Mouse (Mus musculus) neural tube, embryonic 14.5 days (tissue): ENCODE measurements around the gene Itgam. TPM values are rescaled to one million over a fixed set of nuclear protein-coding genes. Genes with fewer than 3 reads are reported as not detected.
"Not testable (repeated sequence)": the region's sequence is repeated elsewhere in the genome, so short reads cannot be mapped to it uniquely, and the experiment has no call there.

ENCODE experiments used
- ATAC-seq: fragments of 200-750 bp; cut with Nextera tagmentation; 2 replicates; pipeline ENCODE4 v1.8.0; 2017; ENCODE audit warnings: low read depth, mild to moderate bottlenecking, moderate TSS enrichment, moderate library complexity
- H3K27ac ChIP-seq: fragments of 300-500 bp; sonication (generic); 2 replicates; pipeline ENCODE4 v1.5.1; 2014; ENCODE audit warnings: low read depth, mild to moderate bottlenecking, control low read depth, low read length, moderate library complexity, mixed read lengths
- H3K27me3 ChIP-seq: fragments of 300-500 bp; sonication (generic); 2 replicates; pipeline ENCODE4 v1.6.1; 2014; ENCODE audit warnings: low read length; ENCODE audit not compliant: control insufficient read depth, insufficient read depth
- H3K36me3 ChIP-seq: fragments of 300-500 bp; sonication (generic); 2 replicates; pipeline ENCODE4 v1.6.1; 2014; ENCODE audit warnings: low read length, mixed read lengths; ENCODE audit not compliant: control insufficient read depth, insufficient read depth
- H3K4me1 ChIP-seq: fragments of 300-500 bp; sonication (generic); 2 replicates; pipeline ENCODE4 v1.6.1; 2014; ENCODE audit warnings: low read length; ENCODE audit not compliant: control insufficient read depth, insufficient read depth
- H3K4me2 ChIP-seq: fragments of 300-500 bp; sonication (generic); 2 replicates; pipeline ENCODE4 v1.6.1; 2014; ENCODE audit warnings: mild to moderate bottlenecking, low read depth, low read length, control low read depth
- H3K4me3 ChIP-seq: fragments of 300-500 bp; sonication (generic); 2 replicates; pipeline ENCODE4 v1.5.1; 2014; ENCODE audit warnings: low read depth, low read length, control low read depth, mixed read lengths
- H3K9ac ChIP-seq: fragments of 300-500 bp; sonication (generic); replicated peaks from 2 replicates; pipeline ENCODE4 v1.6.1; 2014; ENCODE audit warnings: low read depth, mild to moderate bottlenecking, control low read depth, low read length, mixed read lengths
- H3K9me3 ChIP-seq: fragments of 300-500 bp; sonication (generic); 2 replicates; pipeline ENCODE4 v1.6.1; 2016; ENCODE audit warnings: low read length; ENCODE audit not compliant: control insufficient read depth
- WGBS: fragments of 180-500 bp; shearing (Covaris S2); extraction: QIAGEN DNeasy Blood & Tissue Kit; methylation state at CpG from one replicate; pipeline ENCODE4 v1.1.7; 2014; 5-methylcytosine and 5-hydroxymethylcytosine counted together
- polyA plus RNA-seq: library from polyadenylated mRNA; unstranded; fragments of >200 nt; fragmentation: Nextera tagmentation; extraction: Ambion mirVana; gene quantifications from 2 replicates; pipeline ENCODE4 v1.2.1, GENCODE M21; 2014

The Itgam gene
- polyA plus RNA-seq, result 0.25 and 1.2 TPM in 2 replicates

GRCm38 (mm10) chr7:128062456-128062855, at the start of gene Itgam, which contains the start of gene Gm49368:
Gene Itgam, plus strand, starts transcription at chr7:128062640.
Gene Gm49368, plus strand, starts transcription at chr7:128062683.
- Histone ChIP-seq H3K4me3 (no peak within 1 kb of the TSS), H3K9ac (no peak within 1 kb of the TSS), H3K36me3 (no peaks in the 10 kb centered on the region), H3K9me3 (no peaks in the 10 kb centered on the region), H3K27ac (no peak within 1 kb of the TSS), H3K4me2 (no peak within 1 kb of the TSS), H3K4me1 (no peaks in the 10 kb centered on the region), H3K27me3 (no peaks in the 10 kb centered on the region)
- WGBS, result 92% methylated on average over 7 of the region's 7 CpGs
- ATAC-seq, result no peak

DNA sequence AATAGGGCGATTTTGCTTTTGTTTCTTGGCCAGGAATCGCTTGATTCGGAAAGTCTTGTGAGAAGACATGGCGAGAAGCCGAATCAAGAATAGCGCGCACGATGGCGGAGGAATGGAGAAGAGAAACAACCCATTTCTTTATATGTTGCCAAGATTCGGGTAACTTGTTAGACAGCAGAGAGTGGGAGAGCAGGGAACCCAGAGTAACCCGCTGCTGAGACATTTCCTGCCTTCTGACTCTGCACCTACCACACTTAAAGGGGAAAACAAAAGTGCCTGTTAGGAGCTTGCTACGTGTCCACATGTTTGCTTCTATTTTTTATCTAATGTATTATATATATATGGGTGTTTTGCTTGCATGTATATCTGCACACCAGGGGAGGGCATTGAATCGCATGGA, 49.3 kb upstream of the Itgam start:
- Histone ChIP-seq H3K4me1 (no peaks in the 10 kb centered on the region), H3K9me3 (no peaks in the 10 kb centered on the region), H3K4me3 (no peak overlapping the region), H3K9ac (no peak overlapping the region), H3K27me3 (no peaks in the 10 kb centered on the region), H3K36me3 (no peaks in the 10 kb centered on the region), H3K27ac (no peak overlapping the region), H3K4me2 (no peak overlapping the region)
- 93% methylated on average over 13 of the region's 13 CpGs for WGBS
- ATAC-seq, result no peak

DNA sequence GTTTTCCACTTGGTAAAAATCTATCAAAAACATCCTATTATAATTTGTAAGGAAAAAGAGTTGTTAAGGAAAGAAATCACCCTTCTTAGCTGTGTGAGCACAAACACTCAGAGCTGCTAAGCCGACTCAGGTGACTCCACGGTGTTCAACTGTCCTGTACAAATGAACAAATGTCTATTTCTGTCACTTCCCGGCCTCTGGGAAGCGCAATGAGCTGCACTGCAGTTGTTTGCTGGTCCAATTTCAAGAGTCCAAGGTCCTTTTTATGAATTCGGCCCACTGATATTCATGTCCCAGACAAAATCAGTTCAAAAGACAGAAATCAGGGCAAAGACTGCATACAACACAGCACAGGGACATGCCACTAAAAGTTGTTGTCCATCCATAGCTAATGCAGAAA, 46.3 kb upstream of the Itgam start:
- not testable (repeated sequence) for H3K36me3 ChIP-seq, H3K4me3 ChIP-seq, H3K27ac ChIP-seq, H3K9me3 ChIP-seq, H3K4me1 ChIP-seq, H3K4me2 ChIP-seq, ATAC-seq, H3K9ac ChIP-seq, H3K27me3 ChIP-seq
- 83% methylated on average over 5 of the region's 5 CpGs for WGBS

DNA sequence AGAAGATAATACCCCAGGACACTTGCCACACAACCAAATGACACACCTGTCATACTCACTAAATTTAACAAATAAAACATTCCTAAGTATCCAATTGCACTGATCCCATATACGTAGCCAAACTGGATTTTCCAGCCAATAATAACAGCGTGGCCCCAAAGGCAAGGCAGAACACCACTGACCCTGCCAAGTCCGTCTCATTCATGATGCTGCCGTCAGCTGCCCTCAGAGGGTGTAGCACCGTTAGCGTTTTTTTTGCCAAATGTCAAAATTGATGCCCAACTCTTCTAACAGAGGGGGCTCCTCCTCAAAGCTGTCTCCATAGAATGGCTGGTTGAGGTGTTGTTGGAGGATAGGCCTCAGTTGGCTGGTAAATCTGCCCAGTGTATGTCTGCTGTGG, 45.8 kb upstream of the Itgam start:
- Histone ChIP-seq H3K4me2 (no peak overlapping the region), H3K36me3 (no peaks in the 10 kb centered on the region), H3K4me1 (no peaks in the 10 kb centered on the region), H3K4me3 (no peak overlapping the region), H3K9me3 (no peaks in the 10 kb centered on the region), H3K27me3 (no peaks in the 10 kb centered on the region), H3K27ac (no peak overlapping the region), H3K9ac (no peak overlapping the region)
- no peak for ATAC-seq
- 88% methylated on average over 6 of the region's 6 CpGs for WGBS

GRCm38 (mm10) chr7:128018275-128018674, 44.2 kb upstream of the Itgam start:
- WGBS, result 96% methylated on average over 3 of the region's 3 CpGs
- Histone ChIP-seq H3K4me1 (no peaks in the 10 kb centered on the region), H3K4me3 (no peak overlapping the region), H3K9me3 (no peaks in the 10 kb centered on the region), H3K36me3 (no peaks in the 10 kb centered on the region), H3K9ac (no peak overlapping the region), H3K27ac (no peak overlapping the region), H3K4me2 (no peak overlapping the region), H3K27me3 (no peaks in the 10 kb centered on the region)
- ATAC-seq, result no peak

GRCm38 (mm10) chr7:128019187-128019586, 43.3 kb upstream of the Itgam start:
- Histone ChIP-seq H3K9me3 (no peaks in the 10 kb centered on the region), H3K4me2 (no peak overlapping the region), H3K4me1 (no peaks in the 10 kb centered on the region), H3K36me3 (no peaks in the 10 kb centered on the region), H3K27ac (no peak overlapping the region), H3K4me3 (no peak overlapping the region), H3K9ac (no peak overlapping the region), H3K27me3 (no peaks in the 10 kb centered on the region)
- WGBS, result 92% methylated on average over 2 of the region's 2 CpGs
- ATAC-seq, result no peak

DNA sequence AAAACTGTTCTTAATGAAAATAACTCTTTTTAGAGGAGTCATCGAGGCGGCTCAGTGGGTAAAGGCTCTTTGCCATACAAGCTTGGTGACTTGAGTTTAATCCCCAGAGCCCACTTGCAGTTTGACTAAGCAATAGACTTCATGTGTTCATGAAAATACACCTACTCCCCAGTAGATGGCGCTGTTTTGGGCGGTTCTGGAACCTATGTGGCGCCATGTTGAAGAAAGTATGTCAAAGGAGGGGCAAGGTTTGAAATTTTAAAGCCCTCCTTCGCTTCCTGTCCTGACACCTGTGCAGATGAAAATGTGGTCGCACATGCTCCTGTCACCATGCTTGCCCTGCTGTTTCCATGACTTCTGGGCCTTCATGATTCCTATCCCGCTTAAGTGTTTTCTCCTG, 39.5 kb upstream of the Itgam start:
- no peak for ATAC-seq
- Histone ChIP-seq H3K9me3 (no peaks in the 10 kb centered on the region), H3K4me1 (no peaks in the 10 kb centered on the region), H3K36me3 (no peaks in the 10 kb centered on the region), H3K4me3 (no peak overlapping the region), H3K27me3 (no peaks in the 10 kb centered on the region), H3K9ac (no peak overlapping the region), H3K27ac (no peak overlapping the region), H3K4me2 (no peak overlapping the region)
- WGBS, result 68% methylated on average over 8 of the region's 8 CpGs

DNA sequence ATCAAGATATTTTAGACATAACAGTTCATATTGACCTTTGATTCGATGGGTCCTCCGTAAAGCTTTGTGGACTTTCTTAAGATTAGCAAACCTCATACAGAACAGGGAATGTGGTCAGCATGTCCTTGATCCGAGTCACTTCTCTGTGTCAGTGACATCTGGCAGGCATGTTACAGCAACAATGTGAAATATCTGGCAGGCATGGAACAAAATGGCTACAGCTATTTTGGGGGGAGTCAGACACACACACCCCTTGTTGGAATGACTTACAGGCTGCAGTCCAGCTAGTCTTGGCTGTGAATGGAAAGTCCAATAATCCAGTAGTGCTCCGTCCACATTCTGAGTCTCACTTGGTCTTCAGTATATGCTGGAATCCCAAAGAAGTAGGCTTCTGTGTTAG, 38.9 kb upstream of the Itgam start:
- no peaks in the 10 kb centered on the region for H3K36me3 ChIP-seq
- no peak overlapping the region for H3K9ac ChIP-seq
- H3K4me1 ChIP-seq, result no peaks in the 10 kb centered on the region
- no peaks in the 10 kb centered on the region for H3K9me3 ChIP-seq
- no peaks in the 10 kb centered on the region for H3K27me3 ChIP-seq
- WGBS, result 94% methylated on average over 4 of the region's 4 CpGs
- H3K4me3 ChIP-seq, result no peak overlapping the region
- no peak overlapping the region for H3K27ac ChIP-seq
- no peak for ATAC-seq
- H3K4me2 ChIP-seq, result no peak overlapping the region

DNA sequence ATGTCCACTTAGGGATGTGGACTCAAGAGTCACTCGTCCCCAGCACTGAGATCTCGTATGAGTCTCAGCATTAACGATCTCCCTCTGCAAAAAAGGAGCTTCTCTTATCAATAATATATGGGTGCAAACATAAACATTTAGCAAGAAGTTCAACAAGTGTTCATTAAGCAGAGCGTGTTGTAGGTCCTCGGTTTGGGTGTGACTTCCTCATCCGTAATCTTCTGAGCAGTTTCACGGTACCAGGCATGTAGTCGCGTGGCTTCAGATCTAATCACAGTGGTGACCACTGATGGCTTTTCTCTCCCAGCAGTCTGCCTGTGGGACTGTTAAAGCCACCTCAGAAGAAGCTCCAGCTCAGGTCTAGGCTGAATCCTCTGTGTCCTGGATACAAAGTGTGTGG, 38.1 kb upstream of the Itgam start:
- no peaks in the 10 kb centered on the region for H3K4me1 ChIP-seq
- no peak overlapping the region for H3K4me3 ChIP-seq
- H3K4me2 ChIP-seq, result no peak overlapping the region
- H3K36me3 ChIP-seq, result no peaks in the 10 kb centered on the region
- no peak overlapping the region for H3K9ac ChIP-seq
- no peak for ATAC-seq
- no peaks in the 10 kb centered on the region for H3K9me3 ChIP-seq
- H3K27ac ChIP-seq, result no peak overlapping the region
- WGBS, result 93% methylated on average over 9 of the region's 9 CpGs
- no peaks in the 10 kb centered on the region for H3K27me3 ChIP-seq

- no peaks in the 10 kb centered on the region for H3K9me3 ChIP-seq
- H3K4me2 ChIP-seq, result no peak overlapping the region
- no peaks in the 10 kb centered on the region for H3K4me1 ChIP-seq
- WGBS, result 78% methylated on average over 4 of the region's 4 CpGs
- no peaks in the 10 kb centered on the region for H3K27me3 ChIP-seq
- ATAC-seq, result no peak
- H3K4me3 ChIP-seq, result no peak overlapping the region
- no peak overlapping the region for H3K27ac ChIP-seq
- no peaks in the 10 kb centered on the region for H3K36me3 ChIP-seq
- H3K9ac ChIP-seq, result no peak overlapping the region
Observed at GRCm38 (mm10) chr7:128024932-128025331, 37.5 kb upstream of the Itgam start.
